Mouse (Mus musculus): ENCODE measurements around the gene Chd2.

Gene Chd2

GRCm38 (mm10) chr7:73574673-73575072, 33.0 kb upstream of the Chd2 start:
- ChIA-PET CTCF (interaction anchor here in 1 of 4 experiments (0.6 kb wide), 1 partner anchor 32 kb away, joined by 11 read pairs; no protein-coding TSS in a partner anchor), POLR2A (interaction anchor here (0.9 to 8.4 kb wide), 12 partner anchors 10 to 43 kb away, joined by 3 to 73 read pairs (median 4); no protein-coding TSS in a partner anchor)

GRCm38 (mm10) chr7:73572571-73572970, 30.9 kb upstream of the Chd2 start:
- POLR2A ChIA-PET, result interaction anchor here in 3 of 4 experiments (0.6 to 8.4 kb wide), 15 partner anchors 9 to 1019 kb away, joined by 3 to 73 read pairs (median 4); partner anchors contain the start of gene Chd2 (in 1 of the 3)
- CTCF ChIA-PET, result no interaction called here

GRCm38 (mm10) chr7:73568801-73569403, 27.3 kb upstream of the Chd2 start:
- ChIA-PET POLR2A (interaction anchor here in 3 of 4 experiments (0.5 to 8.4 kb wide), 10 partner anchors 11 to 1559 kb away, joined by 3 to 73 read pairs (median 4); partner anchors contain the start of gene Chd2 (in 1 of the 3)), CTCF (interaction anchor here in 1 of 4 experiments (0.6 kb wide), 1 partner anchor 86 kb away, joined by 3 read pairs; no protein-coding TSS in a partner anchor)

- ChIA-PET CTCF (interaction anchor here in 1 of 4 experiments (1.4 kb wide), 1 partner anchor 9 kb away, joined by 3 read pairs; no protein-coding TSS in a partner anchor), POLR2A (interaction anchor here in 3 of 4 experiments (0.7 to 8.4 kb wide), 10 partner anchors 9 to 35 kb away, joined by 3 to 73 read pairs (median 4); no protein-coding TSS in a partner anchor)
Measured at GRCm38 (mm10) chr7:73567754-73568161, 26.1 kb upstream of the Chd2 start.

GRCm38 (mm10) chr7:73564131-73564530, 22.5 kb upstream of the Chd2 start:
- ChIA-PET POLR2A (interaction anchor here in 3 of 4 experiments (0.6 to 2.7 kb wide), 9 partner anchors 13 to 518 kb away, joined by 3 to 14 read pairs (median 3); no protein-coding TSS in a partner anchor), CTCF (interaction anchor here in 2 of 4 experiments (0.6 to 1.1 kb wide), 2 partner anchors 29 to 64 kb away, joined by 3 read pairs; no protein-coding TSS in a partner anchor)

- ChIA-PET CTCF (interaction anchor here in 1 of 4 experiments (0.9 kb wide), 1 partner anchor 33 kb away, joined by 3 read pairs; no protein-coding TSS in a partner anchor), POLR2A (interaction anchor here in 3 of 4 experiments (0.6 to 11.6 kb wide), 24 partner anchors 10 to 58 kb away, joined by 3 to 539 read pairs (median 4); partner anchors contain the start of gene Chd2 (in 2 of the 3))
Measured at GRCm38 (mm10) chr7:73561492-73562055, 19.9 kb upstream of the Chd2 start.

GRCm38 (mm10) chr7:73560811-73561210, 19.2 kb upstream of the Chd2 start:
- ChIA-PET POLR2A (interaction anchor here (0.6 to 11.6 kb wide), 27 partner anchors 10 to 928 kb away, joined by 3 to 539 read pairs (median 7); partner anchors contain the start of gene Chd2 (in 2 of the 4)), CTCF (no interaction called here)

- POLR2A ChIA-PET, result interaction anchor here (0.6 to 11.6 kb wide), 27 partner anchors 11 to 206 kb away, joined by 3 to 539 read pairs (median 12); partner anchors contain the start of gene Chd2 (in 2 of the 4)
- CTCF ChIA-PET, result interaction anchor here in 2 of 4 experiments (0.6 to 0.7 kb wide), 3 partner anchors 24 to 29 kb away, joined by 3 to 5 read pairs (median 3); no protein-coding TSS in a partner anchor
Measured at GRCm38 (mm10) chr7:73559853-73560190, 18.2 kb upstream of the Chd2 start.

GRCm38 (mm10) chr7:73559170-73559852, 17.7 kb upstream of the Chd2 start:
- CTCF ChIA-PET, result interaction anchor here in 2 of 4 experiments (0.6 to 1.3 kb wide), 5 partner anchors 24 to 89 kb away, joined by 3 to 5 read pairs (median 3); no protein-coding TSS in a partner anchor
- POLR2A ChIA-PET, result interaction anchor here (0.6 to 11.6 kb wide), 64 partner anchors 9 to 207 kb away, joined by 3 to 539 read pairs (median 10); partner anchors contain the start of gene Chd2 (in 3 of the 4)

GRCm38 (mm10) chr7:73558293-73559169, 16.9 kb upstream of the Chd2 start:
- CTCF ChIA-PET, result interaction anchor here in 3 of 4 experiments (0.5 to 1.3 kb wide), 12 partner anchors 8 to 1840 kb away, joined by 3 to 7 read pairs (median 3); partner anchors contain the start of gene Chd2 (in 1 of the 3)
- POLR2A ChIA-PET, result interaction anchor here (0.5 to 11.6 kb wide), 101 partner anchors 9 to 992 kb away, joined by 3 to 539 read pairs (median 6); partner anchors contain the start of gene Chd2 (in 4 of the 4)

- ChIA-PET CTCF (interaction anchor here in 3 of 4 experiments (0.5 to 1.3 kb wide), 11 partner anchors 8 to 1841 kb away, joined by 3 to 7 read pairs (median 3); partner anchors contain the start of gene Chd2 (in 1 of the 3)), POLR2A (interaction anchor here (0.5 to 11.6 kb wide), 101 partner anchors 9 to 993 kb away, joined by 3 to 539 read pairs (median 7); partner anchors contain the start of gene Chd2 (in 4 of the 4))
Measured at GRCm38 (mm10) chr7:73557671-73558265, 16.1 kb upstream of the Chd2 start.

GRCm38 (mm10) chr7:73556688-73557667, 15.3 kb upstream of the Chd2 start:
- CTCF ChIA-PET, result interaction anchor here in 2 of 4 experiments (0.6 to 1.5 kb wide), 2 partner anchors 33 to 52 kb away, joined by 3 read pairs; no protein-coding TSS in a partner anchor
- POLR2A ChIA-PET, result interaction anchor here (0.5 to 11.6 kb wide), 57 partner anchors 10 to 166 kb away, joined by 3 to 539 read pairs (median 12); partner anchors contain the start of gene Chd2 (in 4 of the 4)

GRCm38 (mm10) chr7:73555918-73556580, 14.4 kb upstream of the Chd2 start:
- ChIA-PET POLR2A (interaction anchor here (0.5 to 11.6 kb wide), 35 partner anchors 9 to 458 kb away, joined by 3 to 539 read pairs (median 20); partner anchors contain the start of gene Chd2 (in 4 of the 4)), CTCF (interaction anchor here in 1 of 4 experiments (1.5 kb wide), 1 partner anchor 32 kb away, joined by 3 read pairs; no protein-coding TSS in a partner anchor)

- CTCF ChIA-PET, result no interaction called here
- POLR2A ChIA-PET, result interaction anchor here in 3 of 4 experiments (0.5 to 11.6 kb wide), 8 partner anchors 8 to 73 kb away, joined by 3 to 539 read pairs (median 54); partner anchors contain the start of gene Chd2 (in 1 of the 3)
Measured at GRCm38 (mm10) chr7:73554849-73555248, 13.2 kb upstream of the Chd2 start.

- POLR2A ChIA-PET, result interaction anchor here in 3 of 4 experiments (0.8 to 11.6 kb wide), 11 partner anchors 8 to 63 kb away, joined by 3 to 539 read pairs (median 4); partner anchors contain the start of gene Chd2 (in 2 of the 3)
- CTCF ChIA-PET, result no interaction called here
Measured at GRCm38 (mm10) chr7:73553160-73553559, 11.5 kb upstream of the Chd2 start.

Measured in embryonic stem cell, embryonic (primary cell).